Mouse (Mus musculus) cerebellum, adult 11-12 months (tissue): ENCODE results near the gene Mospd3.
A peak's percentile ranks its signal among the peaks of the same experiment; 100 is the strongest.
"Not testable (repeated sequence)": the region's sequence is repeated elsewhere in the genome, so short reads cannot be mapped to it uniquely, and the experiment has no call there.

Source experiments
- DNase-seq: peaks from one replicate; pipeline ENCODE4 v3.0.0; 2022

The Mospd3 gene

DNA sequence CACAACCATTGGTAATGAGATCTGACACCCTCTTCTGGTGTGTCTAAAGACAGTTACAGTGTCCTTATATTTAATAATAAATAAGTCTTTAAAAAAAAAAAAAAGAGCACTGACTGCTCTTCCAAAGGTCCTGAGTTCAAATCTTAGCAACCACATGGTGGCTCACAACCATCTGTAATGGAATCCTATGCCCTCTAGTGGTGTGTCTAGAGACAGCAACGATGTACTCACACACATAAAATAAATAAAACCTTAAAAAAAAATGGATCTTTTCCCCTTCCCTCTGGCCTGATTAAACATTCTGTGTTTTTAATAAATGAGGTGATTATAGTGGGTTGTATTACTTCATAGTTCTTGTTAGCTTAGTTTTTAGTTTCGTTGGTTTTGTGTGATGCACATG, 14.1 kb upstream of the Mospd3 start:
- not testable (repeated sequence) for DNase-seq

DNA sequence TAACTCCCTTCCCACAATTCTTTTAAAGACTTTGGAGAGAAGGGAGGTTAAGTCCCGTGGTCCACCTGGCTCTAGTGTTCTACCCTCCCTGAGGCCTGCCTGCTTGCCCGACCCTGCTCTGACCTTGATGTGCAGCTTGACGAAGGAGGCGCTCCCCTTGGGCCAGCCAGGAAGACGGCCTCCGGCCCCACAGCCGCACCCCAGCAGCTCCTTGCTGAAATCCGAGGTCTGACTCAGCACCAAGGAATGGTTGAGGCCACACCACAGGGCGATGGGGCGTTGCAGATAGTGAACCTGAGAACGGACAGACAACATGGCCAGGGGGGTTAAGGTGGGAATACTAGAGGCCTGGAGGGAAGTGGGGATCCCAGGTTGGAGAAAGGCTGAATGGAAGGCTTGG, 12.7 kb upstream of the Mospd3 start, which contains the start of gene Pcolce:
Gene Pcolce (minus strand): TSS at position 235 of the 400 bp plus-strand sequence.
- no peak for DNase-seq

DNA sequence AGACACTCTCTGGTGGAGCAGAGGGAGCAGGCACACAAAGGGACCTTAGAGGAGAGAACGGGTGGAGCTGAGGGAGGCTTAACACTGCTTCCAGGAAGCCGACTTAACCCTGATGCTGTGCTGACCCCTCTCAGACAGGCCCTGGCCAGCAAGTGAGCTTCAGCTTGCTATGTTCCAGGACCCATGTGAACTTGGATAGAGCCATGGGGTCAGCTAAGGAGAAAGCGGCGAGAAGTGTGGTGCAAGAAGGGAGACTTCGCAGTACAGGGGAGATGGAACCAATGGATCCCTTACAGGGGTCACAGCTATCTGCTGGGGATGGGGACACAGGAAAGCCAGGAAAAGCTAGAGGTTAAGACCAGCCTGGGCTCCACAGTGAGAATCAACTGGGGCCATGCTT, 12.2 kb upstream of the Mospd3 start:
- DNase-seq: no peak

DNA sequence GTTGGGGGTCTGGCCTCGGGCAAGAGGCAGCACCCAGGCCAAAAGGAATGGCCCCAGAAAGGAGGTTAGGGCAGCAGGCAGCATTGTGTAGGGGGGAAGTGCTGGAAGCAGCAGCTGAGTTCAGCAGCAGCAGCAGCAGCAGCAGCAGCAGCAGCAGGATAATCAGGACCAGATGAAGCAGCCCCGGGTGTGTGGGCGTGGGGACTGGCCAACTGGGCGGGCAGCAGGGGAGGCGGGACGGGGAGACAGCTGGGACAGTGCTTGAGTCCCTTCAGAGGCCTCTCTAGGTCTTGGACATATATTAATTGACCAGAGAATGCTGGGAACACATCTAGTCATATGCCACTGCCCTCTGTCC, 10.4 kb upstream of the Mospd3 start:
- no peak for DNase-seq

DNA sequence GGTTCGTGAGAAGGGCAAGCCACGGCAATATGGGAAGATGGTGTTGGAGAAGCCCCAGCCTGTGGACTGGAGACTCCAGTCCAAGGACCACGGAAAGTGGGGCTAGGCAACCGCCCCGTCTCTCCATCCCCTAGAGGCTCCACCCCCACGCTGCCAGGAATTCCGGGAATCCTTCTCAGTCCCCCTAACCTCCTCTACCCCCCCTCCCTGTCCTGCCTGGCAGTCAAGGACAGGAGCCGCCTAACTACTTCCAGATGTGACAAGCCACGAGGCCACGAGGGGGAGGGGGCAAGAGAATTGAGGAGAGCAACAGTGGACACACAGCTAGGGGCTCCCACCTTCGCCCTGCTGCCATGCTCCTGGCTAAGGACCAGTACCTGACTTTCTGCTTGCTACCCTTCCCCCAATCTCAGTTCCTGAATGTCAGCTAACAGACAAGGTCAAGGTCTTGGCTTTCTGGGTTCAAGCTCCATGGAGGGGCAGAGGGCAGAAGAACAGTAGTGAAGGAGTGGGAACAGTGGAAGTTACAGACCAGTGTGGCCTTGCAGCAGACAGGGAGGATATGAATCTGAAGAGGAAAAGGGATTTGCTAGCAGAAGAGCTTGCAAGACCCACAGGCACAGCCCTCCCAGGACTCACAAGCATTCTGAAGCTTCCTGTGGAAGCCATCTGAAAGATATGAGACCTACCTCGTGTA, 9.8 kb upstream of the Mospd3 start:
- no peak for DNase-seq

DNA sequence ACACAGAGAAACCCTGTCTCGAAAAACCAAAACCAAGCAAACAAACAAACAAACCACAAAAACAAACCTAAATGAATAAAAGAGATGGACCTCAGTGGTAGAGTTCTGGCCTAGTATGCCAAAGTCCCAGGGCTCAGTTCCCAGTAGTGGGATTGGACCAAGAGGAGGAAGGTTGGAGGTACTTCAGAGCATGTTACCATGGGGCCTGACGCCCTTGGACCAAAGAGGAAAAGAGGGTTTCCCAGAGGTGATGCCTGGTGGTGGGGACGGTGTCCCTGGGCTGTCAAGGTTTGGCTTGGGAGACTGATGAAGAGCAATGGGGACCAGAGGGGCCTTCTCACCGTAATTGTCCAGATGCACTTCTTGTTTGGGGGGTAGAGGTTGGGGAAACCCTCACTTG, 9.2 kb upstream of the Mospd3 start:
- no peak for DNase-seq

- DNase-seq: no peak
Measured at GRCm38 (mm10) chr5:137609292-137609691, 8.4 kb upstream of the Mospd3 start.

DNA sequence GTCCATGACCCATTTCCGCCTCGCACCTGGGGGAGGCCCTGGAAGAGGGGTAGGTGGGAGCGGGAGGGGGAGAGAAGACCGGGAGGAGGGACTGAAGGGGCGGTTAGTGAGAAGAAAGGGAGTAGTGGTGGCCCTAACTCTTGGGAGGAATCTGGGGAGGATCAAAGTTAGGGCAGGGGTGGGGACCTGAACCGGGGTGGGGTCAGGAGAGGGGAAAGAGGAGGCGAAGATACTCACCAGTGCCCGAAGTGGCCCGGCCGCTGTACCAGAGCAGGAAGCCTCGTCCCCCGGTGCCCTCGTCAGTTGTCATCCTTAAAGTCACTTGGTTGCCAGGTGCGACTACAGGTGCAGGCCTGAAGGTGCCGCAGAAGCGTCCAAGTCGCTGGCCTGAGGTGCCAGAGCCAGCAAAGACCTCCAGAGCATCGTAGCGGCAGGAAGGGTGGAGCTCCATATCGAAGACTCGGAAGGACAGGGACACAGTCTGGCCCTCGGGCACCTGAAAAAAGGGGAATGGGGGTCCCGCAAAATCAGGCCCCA, 7.9 kb upstream of the Mospd3 start:
- no peak for DNase-seq

DNA sequence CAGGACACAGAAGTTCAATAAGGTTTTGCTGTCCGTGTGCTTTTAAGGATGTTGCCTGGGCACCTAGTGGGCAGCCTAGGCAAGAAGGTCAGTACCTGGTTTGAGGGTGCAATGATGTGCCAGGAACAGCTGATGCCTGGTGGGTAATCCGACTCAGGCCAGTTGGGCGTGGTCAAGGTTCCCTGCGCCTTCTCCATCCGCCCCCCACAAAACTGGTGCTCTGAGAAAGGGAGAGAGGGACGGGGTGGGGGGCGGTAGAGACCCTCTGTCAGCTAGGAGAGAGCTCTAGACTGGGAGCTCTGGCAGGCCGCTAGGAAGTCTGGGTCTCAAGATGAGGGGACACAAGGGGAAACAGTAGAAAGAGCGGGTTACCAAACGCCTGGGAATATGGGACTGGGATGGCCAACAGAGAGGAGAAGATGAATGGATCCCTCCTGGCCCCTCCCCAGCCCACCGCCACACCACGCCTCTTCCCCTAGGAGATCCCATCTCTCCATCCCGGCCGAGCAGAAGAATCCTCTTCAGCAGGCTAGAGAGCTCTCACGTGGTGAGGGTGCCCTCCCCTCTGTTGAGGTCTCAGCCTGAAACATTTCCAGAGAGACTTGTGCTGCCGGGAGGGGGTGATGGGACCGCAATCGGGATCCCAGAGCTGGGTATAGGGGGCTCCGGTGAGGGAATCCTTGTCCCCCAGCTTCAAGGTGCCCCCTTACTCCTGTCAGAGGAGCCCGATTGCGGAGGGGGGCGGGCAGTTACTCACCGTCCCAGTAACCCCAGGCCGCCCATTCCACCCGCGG, 7.2 kb upstream of the Mospd3 start:
- no peak for DNase-seq

- no peak for DNase-seq
Measured at GRCm38 (mm10) chr5:137601365-137601729, 489 bp upstream of the Mospd3 start.

DNA sequence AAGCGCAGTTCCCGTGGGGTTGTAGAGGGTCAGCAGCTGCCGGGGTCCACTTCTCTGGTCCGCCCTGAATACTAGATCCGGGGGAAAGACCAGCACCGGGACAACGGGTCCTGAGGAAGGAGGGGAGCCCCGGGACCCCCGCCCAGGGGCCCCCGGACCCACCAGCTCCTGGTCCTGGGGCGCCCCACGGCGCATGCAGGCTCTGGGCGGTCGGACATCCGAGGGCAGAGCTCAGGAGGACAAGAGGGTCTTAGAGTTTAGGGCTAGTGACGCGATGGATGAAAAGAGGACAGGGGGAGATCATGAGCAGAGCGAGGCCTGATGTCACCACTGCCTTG, 608 bp downstream of the Mospd3 start:
- no peak for DNase-seq

DNA sequence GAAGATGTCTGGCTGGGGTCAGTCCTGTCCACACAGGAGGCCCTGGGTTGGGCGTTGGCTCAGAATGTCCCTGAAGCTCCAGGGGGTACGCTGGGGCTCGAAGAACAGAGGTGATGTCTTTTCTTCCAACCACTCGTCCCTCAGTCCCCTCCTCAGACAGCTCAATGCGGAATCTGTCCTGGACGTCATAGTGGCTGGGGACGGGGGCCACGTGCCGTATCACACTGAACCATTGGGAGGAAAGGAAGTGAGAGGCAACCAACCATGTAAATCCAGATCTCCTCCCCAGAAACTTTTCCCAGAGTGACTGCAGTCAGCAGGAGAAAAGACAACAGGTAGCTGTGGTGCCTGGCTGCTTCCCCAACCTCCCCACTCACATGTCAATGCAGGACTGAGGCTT, 1.3 kb downstream of the Mospd3 start:
- peak; percentile 54 for DNase-seq

DNA sequence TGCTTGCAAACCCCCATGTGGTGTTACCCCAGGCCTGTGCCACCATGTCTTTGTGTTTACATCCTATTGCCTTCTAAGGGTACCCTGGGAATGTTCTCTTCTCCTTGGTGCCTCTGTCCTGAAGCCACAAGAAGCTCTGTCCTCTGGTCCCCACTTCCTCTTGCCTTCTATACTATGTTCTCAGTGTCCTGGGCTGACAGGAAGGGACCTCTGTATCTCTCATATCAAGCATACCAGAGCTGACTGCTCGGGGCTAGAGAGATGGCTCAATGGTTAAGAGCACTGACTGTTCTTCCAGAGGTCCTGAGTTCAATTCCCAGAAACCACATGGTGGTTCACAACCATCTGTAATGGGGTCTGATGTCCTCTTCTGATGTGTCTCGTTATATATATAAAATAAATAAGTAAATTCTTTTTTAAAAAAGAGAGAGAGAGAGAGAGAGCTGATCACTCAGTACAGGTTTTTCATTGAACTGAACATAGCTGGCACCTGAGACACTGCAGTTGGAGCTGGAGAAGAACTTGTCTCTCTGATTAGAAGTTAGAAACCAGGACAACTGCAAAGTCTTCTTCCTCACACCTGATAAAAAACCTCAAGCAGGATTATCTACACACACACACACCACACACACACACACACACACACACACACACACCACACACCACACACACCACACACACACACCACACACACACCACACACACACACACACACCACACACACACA, 2.6 kb downstream of the Mospd3 start:
- no peak for DNase-seq

GRCm38 (mm10) chr5:137597625-137598024, 3.2 kb downstream of the Mospd3 start:
- DNase-seq: no peak

DNA sequence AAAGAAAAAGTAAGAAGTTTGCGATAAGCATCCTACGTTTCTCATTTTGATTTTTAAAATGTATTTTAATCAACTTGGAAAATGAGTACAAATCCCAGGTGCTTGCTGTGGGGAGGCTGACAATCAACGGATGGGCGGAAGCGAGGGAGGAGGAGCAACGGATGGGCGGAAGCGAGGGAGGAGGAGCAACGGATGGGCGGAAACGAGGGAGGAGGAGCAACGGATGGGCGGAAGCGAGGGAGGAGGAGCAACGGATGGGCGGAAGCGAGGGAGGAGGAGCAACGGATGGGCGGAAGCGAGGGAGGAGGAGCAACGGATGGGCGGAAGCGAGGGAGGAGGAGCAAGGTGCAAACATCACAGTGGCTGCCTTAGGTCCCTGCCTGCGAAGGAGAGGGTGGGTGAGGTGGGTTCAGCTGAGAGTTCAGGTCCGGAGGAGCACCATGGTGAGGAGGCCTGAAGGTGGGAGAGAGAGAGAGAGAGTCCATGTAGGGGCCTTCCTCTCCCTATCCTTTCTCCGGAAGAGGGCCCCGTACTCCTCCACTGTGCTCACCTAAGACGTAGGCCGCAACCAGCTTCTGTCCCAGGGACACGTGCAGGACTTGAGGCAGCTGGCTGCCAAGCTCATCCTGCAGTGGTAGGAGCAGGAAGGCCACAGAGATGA, 4.1 kb downstream of the Mospd3 start:
- no peak for DNase-seq

DNA sequence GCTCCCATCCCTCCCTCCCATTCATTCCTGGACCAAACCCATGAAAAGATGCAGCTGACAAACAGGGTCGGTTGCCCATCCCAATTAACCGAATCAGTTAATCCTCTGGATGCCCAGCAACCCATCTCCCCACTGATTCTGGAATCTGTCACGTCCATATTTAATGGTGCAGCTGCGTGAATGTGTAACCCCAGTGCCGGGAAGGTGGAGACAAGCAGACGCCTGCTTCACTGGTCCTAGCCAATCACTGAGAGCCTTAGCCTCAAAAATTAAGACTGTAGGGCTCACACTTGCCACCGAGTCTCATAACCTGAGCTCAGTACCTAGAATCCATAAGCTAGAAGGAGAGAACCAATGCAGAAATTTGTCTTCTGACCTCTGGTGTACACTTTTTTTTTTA, 4.9 kb downstream of the Mospd3 start:
- DNase-seq: no peak

GRCm38 (mm10) chr5:137590507-137590906, 10.4 kb downstream of the Mospd3 start:
- no peak for DNase-seq

GRCm38 (mm10) chr5:137584976-137585375, 15.9 kb downstream of the Mospd3 start:
- DNase-seq: peak; percentile 66

- no peak for DNase-seq
Measured at GRCm38 (mm10) chr5:137583670-137584169, 17.1 kb downstream of the Mospd3 start.

DNA sequence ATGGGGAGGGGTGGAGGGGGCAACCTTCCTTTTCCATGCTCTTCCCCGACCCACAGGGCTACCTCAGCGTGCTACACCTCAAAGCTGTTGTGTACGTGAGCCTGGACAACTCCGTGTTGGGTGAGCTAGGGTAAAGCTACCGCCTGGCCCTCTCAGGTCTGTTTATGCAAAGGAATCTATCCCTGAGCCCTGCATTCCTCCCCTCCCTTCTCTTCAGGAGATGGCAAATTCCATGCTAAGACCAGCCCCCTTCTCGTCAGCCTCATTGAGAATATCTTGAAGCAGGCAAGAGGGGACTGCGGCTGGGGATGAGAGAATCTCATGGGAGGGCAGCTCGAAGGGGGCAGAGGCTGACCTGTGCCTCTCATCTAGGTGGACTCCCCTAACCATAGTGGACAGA, 18.2 kb downstream of the Mospd3 start:
- DNase-seq: no peak

DNA sequence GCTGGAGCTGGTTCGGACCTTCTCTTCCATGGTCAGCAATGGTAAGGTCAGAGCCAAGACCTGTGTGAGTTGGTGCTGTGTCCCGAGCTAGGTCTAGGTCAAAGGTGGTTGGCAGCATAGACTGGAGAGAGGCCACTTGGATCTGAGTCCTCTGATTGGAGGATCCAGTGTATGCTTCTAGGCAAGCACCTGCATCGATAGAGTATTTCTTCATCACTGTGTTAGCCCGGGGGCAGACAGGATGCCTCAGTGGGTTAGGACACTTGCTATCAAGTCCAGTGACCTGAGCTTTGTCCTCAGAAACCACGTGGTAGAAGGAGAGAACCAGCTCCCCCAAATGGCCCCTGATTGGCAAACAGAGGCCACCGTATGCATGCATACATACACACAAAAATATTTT, 20.6 kb downstream of the Mospd3 start:
- DNase-seq: no peak

DNA sequence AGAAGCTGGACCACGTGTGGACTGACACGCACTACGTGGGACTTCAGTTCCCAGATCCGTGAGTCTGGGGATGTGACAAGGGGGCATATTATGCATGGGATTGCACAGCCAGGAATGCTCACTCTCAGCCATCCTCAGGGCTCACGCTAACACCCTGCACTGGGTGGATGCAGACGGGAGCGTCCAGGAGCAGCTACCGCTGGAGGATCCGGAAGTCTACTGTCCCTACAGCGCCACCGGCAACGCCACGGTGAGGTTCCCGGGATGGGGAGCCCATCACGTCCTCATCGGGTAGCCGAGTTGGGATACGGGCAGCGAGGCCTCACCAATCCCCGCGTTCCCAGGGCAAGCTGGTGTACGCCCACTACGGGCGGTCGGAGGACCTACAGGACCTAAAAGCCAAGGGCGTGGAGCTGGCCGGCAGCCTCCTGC, 26.4 kb downstream of the Mospd3 start:
- DNase-seq: peak; percentile 83
